Mouse (Mus musculus): ENCODE measurements around the gene Col16a1. TPM values are rescaled to one million over a fixed set of nuclear protein-coding genes. Genes with fewer than 3 reads are reported as not detected.

Col16a1 gene
- polyA plus RNA-seq, 1 experiment from 2014 or later = 8.7 TPM

DNA sequence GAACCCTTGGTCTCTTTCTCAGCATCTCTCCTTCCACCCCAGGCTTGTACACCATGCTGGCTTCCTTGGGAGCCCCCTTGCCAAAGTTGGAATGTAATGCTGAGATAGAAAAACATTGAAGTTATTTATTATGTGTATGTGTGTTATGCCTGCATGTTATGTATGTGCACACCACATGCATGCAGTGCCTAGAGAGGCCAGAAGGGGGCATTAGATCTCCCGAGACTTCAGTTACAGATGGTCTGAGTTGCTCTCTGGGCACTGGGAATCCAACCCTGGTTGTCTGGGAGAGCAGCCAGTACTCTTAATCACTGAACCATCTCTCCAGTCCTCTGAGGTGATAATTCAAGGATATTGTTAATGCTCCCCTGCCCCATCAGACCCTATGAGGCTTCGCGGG is 4.6 kb downstream of the Col16a1 start:
- DNase-seq (ENCODE audit: low spot score) = no peak
- Histone ChIP-seq H3K9me3 (no peaks in the 10 kb centered on the region), H3K27ac (no peak overlapping the region), H3K27me3 (ENCODE audit: insufficient read depth, poor library complexity, severe bottlenecking) (peaks cover 28% of the 10 kb centered on the region), H3K36me3 (no peaks in the 10 kb centered on the region), H3K4me3 (no peak overlapping the region), H3K4me1 (replicated peaks) (peaks cover 79% of the 10 kb centered on the region)
- WGBS = 95% methylated on average over 3 of the region's 3 CpGs

DNA sequence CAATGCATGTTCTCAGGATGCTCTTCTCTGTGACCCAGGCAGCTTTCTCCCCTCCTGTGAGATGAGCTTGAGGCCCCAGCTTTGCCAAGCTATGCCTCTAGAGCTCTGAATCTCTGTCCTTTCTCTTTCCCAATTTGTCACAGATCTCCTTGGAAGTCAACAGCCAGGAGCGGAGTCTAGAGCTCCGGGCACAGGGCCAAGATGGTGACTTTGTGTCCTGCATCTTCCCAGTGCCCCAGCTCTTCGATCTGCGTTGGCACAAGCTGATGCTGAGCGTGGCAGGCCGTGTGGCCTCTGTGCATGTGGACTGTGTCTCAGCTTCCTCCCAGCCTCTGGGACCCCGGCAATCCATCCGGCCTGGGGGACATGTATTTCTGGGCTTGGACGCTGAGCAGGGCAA is 5.5 kb downstream of the Col16a1 start:
- no peak for DNase-seq (ENCODE audit: low spot score)
- Histone ChIP-seq H3K4me1 (replicated peaks) (peaks cover 74% of the 10 kb centered on the region), H3K27ac (no peak overlapping the region), H3K9me3 (no peaks in the 10 kb centered on the region), H3K27me3 (ENCODE audit: insufficient read depth, poor library complexity, severe bottlenecking) (peaks cover 20% of the 10 kb centered on the region), H3K4me3 (no peak overlapping the region), H3K36me3 (no peaks in the 10 kb centered on the region)
- WGBS = 91% methylated on average over 9 of the region's 9 CpGs

DNA sequence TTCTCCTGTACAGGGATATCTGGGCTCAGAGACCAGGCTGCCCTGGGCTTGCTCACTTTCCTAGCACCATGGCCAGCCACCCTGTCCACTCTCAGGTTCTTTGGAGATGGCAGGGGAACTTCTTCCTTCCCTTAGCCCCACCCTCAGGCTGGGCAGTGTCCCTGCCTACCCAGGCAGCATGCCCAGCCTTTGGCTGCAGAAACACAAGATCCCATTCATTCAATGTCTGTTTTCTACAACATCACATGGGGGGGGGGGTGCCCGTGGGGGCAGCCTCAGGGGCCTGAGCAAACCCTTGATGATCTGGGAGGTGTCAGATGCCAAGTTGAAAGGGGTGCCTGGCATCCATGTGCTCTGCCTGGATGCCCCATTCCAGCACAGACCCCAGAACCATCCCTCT is 7.1 kb downstream of the Col16a1 start:
- H3K27me3 ChIP-seq (ENCODE audit: insufficient read depth, poor library complexity, severe bottlenecking) = peaks cover 5% of the 10 kb centered on the region; the same call in 1 of the 2 replicates
- no peak for DNase-seq (ENCODE audit: low spot score)
- H3K4me1 ChIP-seq (replicated peaks) = peaks cover 64% of the 10 kb centered on the region
- H3K9me3 ChIP-seq = no peaks in the 10 kb centered on the region
- H3K4me3 ChIP-seq = no peak overlapping the region
- WGBS = 48% methylated on average over 1 of the region's 1 CpGs
- no peak overlapping the region; the same call in 1 of the 2 replicates for H3K27ac ChIP-seq
- no peaks in the 10 kb centered on the region for H3K36me3 ChIP-seq

DNA sequence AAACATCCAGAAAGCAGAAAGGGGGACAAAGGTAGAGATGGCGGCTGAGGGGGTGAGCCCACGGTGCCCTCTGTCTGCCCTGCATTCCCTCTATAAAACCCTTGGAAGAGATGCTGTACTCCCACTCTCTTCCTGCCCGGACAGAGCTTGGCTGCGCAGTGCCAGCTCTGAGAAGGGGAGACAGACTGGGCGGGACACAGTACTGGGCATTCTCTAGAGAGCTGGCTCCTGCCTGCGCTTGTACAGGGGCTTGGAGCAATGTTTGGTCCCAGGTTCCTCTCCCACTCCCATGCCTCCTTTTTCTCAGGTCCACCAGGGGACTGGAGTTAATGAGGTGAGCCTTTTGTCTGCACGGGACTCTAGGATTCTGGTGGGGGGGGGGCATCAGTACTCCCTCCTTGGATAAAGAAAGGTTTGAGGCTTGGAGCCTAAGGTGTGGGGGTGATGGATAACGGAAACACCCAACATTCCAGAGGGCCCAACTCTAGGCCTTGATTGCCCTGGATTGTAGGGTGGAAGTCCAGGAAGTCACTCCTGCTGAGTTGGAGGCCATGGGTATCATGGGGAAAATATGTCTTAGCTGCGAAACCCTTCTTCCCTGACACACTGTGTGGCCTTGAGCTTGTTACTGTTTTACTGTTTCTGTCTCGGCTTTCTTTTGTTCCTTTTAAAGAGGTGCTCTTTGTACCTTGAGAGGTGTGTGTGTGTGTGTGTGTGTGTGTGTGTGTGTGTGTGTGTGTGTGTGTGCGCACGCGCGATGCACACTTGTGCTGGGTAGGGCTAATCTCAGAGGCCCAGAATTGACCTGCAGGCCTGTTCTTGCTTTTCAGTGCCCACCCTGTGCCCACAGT is 7.7 kb downstream of the Col16a1 start:
- no peaks in the 10 kb centered on the region for H3K36me3 ChIP-seq
- H3K9me3 ChIP-seq = no peaks in the 10 kb centered on the region
- H3K27ac ChIP-seq = peak overlapping the region; percentile 75
- WGBS = 85% methylated on average over 14 of the region's 14 CpGs
- peaks cover 64% of the 10 kb centered on the region for H3K4me1 ChIP-seq (replicated peaks)
- no peaks in the 10 kb centered on the region; the same call in 1 of the 2 replicates for H3K27me3 ChIP-seq (ENCODE audit: insufficient read depth, poor library complexity, severe bottlenecking)
- H3K4me3 ChIP-seq = no peak overlapping the region
- DNase-seq (ENCODE audit: low spot score) = no peak

DNA sequence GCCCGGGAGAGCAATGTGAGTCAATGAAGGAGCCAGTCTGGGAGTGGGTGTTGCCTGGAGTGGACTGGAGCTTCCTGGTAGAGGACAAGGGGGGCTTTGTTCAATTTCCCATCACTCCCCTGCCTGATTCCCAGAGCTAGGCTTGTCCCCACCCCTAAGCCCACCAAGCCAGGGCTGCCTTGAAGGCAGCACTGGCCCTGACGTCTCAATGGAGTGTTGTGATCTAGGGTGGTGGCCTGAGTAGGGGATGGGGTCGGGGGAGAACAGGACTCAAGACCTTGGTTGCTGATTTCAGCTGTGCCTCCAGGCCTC is 8.3 kb downstream of the Col16a1 start:
- Histone ChIP-seq H3K4me3 (no peak overlapping the region), H3K9me3 (no peaks in the 10 kb centered on the region), H3K4me1 (replicated peaks) (peaks cover 64% of the 10 kb centered on the region), H3K36me3 (no peaks in the 10 kb centered on the region), H3K27ac (peak overlapping the region; percentile 75), H3K27me3 (ENCODE audit: insufficient read depth, poor library complexity, severe bottlenecking) (no peaks in the 10 kb centered on the region; the same call in 1 of the 2 replicates)
- 53% methylated on average over 3 of the region's 3 CpGs for WGBS
- no peak for DNase-seq (ENCODE audit: low spot score)

DNA sequence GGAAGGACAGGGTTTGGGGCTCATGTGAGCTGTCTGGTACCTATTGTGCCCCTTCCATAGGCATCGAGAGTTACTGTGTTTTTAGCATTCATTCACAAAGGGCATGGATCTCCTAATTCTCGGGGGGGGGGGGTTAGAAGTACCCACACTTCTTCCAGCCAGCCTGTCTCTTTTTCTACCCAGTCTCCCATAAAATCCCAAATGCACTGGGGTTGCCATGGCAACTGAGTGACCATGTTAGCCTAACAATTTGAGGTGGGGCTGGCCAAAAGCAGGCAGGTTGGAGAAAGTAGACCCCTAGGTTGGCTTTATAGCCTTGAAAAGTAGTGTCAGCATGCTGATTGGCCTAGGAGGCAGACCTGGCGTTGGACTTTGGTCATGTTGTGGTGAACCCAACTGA is 8.8 kb downstream of the Col16a1 start:
- no peak for DNase-seq (ENCODE audit: low spot score)
- Histone ChIP-seq H3K27me3 (ENCODE audit: insufficient read depth, poor library complexity, severe bottlenecking) (no peaks in the 10 kb centered on the region; the same call in 1 of the 2 replicates), H3K4me1 (replicated peaks) (peaks cover 61% of the 10 kb centered on the region), H3K27ac (peak overlapping the region; percentile 75), H3K9me3 (no peaks in the 10 kb centered on the region), H3K36me3 (no peaks in the 10 kb centered on the region), H3K4me3 (no peak overlapping the region)
- 55% methylated on average over 3 of the region's 3 CpGs for WGBS

DNA sequence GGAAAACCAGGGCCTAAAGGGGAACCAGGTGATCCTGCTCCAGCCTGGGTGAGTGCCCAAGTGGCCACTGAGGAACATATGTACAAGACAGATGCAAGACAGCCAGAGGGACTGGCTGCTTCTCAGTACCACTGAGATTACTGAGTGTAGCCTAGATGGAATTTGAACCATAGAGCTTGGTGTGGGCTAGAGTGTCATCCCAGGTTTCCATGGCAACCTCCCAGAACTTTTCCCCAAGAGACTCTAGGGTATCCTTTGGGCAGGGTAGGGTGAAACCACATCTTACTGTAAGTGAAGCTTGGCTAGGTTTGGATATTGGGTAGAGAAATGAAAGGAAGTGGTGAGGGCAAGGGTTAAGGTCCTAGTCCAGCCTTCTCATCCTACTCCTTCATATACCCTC is 13.3 kb downstream of the Col16a1 start:
- Histone ChIP-seq H3K4me1 (replicated peaks) (peaks cover 35% of the 10 kb centered on the region), H3K9me3 (no peaks in the 10 kb centered on the region), H3K27ac (no peak overlapping the region), H3K4me3 (no peak overlapping the region), H3K27me3 (ENCODE audit: insufficient read depth, poor library complexity, severe bottlenecking) (peaks cover 2% of the 10 kb centered on the region; the same call in 1 of the 2 replicates), H3K36me3 (no peaks in the 10 kb centered on the region)
- DNase-seq (ENCODE audit: low spot score) = no peak

DNA sequence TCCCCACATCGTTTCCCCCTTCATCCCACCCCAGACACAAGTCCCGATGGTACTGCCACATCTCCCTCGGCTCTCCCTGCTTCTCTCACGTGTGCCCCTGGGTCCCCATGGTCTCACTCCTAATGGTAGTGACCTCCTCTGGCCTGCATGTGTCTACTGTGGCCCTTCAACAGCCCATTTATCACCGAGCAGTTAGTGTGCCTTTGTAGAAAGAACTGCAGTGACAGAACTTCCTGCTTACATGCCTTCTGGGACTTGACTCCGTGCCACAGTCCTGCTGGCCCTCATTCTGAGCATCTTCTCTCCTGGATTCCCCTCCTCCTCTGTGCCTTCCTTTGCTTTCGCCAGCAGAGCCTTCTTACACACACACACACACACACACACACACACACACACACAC is 15.6 kb downstream of the Col16a1 start:
- no peak overlapping the region for H3K4me3 ChIP-seq
- H3K27ac ChIP-seq = no peak overlapping the region
- no peaks in the 10 kb centered on the region for H3K9me3 ChIP-seq
- H3K27me3 ChIP-seq (ENCODE audit: insufficient read depth, poor library complexity, severe bottlenecking) = 0 out of 2 replicates have a peak, but pooled peaks cover 3% of the 10 kb centered on the region
- DNase-seq (ENCODE audit: low spot score) = no peak
- peaks cover 23% of the 10 kb centered on the region for H3K4me1 ChIP-seq (replicated peaks)
- H3K36me3 ChIP-seq = no peaks in the 10 kb centered on the region
- 71% methylated on average over 7 of the region's 7 CpGs for WGBS

DNA sequence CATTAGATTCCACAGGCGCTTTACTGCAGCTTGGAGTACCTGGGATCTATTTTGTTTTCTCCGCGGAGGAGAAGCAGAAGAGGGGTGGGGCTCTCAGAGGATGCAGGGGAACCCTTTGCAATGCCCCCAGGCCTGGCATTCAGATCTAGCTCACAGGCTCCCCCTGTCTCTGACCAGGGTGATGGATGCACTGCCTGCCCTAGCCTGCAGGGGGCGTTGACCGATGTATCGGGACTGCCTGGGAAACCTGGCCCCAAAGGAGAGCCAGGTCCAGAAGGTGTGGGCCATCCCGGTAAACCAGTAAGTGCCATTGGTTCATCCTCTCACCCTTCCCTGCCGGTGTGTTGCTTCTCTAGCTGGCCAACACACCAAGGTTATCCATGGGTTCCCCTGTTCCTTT is 19.2 kb downstream of the Col16a1 start:
- Histone ChIP-seq H3K27me3 (ENCODE audit: insufficient read depth, poor library complexity, severe bottlenecking) (0 out of 2 replicates have a peak, but pooled peaks cover 3% of the 10 kb centered on the region), H3K27ac (no peak overlapping the region), H3K4me1 (replicated peaks) (peaks cover 3% of the 10 kb centered on the region; the same call in 1 of the 2 replicates), H3K4me3 (no peak overlapping the region), H3K36me3 (no peaks in the 10 kb centered on the region), H3K9me3 (no peaks in the 10 kb centered on the region)
- WGBS = 6% methylated on average over 8 of the region's 8 CpGs
- peak; percentile 29 for DNase-seq (ENCODE audit: low spot score)

DNA sequence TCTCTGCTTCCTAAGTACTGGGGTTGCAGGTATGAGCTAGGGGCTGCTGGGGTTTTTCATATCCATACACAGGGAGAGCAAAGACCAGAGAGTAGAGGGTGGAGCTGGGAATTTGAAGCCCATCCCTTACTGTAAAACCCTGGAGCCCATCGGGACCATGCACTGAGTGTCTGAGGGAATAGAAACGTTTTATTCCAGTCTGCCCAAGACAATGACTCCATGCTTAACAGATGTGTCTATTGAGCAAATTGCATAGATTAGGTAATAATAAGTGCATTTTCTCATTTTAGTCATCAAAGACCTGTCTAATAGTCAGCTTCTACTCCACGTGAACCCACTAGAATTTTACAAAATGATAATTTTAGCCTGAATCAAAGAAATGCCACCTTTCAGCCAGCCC is 22.9 kb downstream of the Col16a1 start:
- H3K27ac ChIP-seq = no peak overlapping the region
- H3K4me1 ChIP-seq (replicated peaks) = 0 out of 2 replicates have a peak, but pooled peaks cover 4% of the 10 kb centered on the region
- no peak overlapping the region for H3K4me3 ChIP-seq
- no peaks in the 10 kb centered on the region for H3K9me3 ChIP-seq
- H3K27me3 ChIP-seq (ENCODE audit: insufficient read depth, poor library complexity, severe bottlenecking) = peaks cover 7% of the 10 kb centered on the region; the same call in 1 of the 2 replicates
- DNase-seq (ENCODE audit: low spot score) = no peak
- WGBS = 80% methylated on average over 3 of the region's 3 CpGs
- no peaks in the 10 kb centered on the region for H3K36me3 ChIP-seq

DNA sequence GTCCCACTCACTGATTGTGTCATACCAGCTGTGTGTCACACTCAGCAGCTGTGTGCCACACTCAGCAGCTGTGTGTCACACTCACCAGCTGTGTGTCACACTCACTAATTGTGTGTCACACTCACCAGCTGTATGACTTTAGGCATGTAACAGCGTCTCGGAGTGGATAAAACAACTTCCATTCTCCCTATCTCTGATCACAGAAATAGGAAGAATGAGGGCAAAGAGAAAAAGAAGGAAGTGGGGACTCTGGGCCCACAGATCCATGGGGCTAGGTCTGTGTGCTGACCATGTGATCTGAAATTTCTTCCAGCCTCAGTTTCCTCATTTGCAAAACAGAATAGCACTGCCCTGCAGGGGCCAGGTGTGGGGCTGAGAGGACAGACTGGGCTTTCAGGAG is 24.1 kb downstream of the Col16a1 start:
- no peak for DNase-seq (ENCODE audit: low spot score)
- H3K27ac ChIP-seq = no peak overlapping the region
- H3K4me3 ChIP-seq = no peak overlapping the region
- peaks cover 15% of the 10 kb centered on the region for H3K4me1 ChIP-seq (replicated peaks)
- H3K9me3 ChIP-seq = no peaks in the 10 kb centered on the region
- H3K27me3 ChIP-seq (ENCODE audit: insufficient read depth, poor library complexity, severe bottlenecking) = peaks cover 16% of the 10 kb centered on the region
- 90% methylated on average over 2 of the region's 2 CpGs for WGBS
- H3K36me3 ChIP-seq = no peaks in the 10 kb centered on the region

DNA sequence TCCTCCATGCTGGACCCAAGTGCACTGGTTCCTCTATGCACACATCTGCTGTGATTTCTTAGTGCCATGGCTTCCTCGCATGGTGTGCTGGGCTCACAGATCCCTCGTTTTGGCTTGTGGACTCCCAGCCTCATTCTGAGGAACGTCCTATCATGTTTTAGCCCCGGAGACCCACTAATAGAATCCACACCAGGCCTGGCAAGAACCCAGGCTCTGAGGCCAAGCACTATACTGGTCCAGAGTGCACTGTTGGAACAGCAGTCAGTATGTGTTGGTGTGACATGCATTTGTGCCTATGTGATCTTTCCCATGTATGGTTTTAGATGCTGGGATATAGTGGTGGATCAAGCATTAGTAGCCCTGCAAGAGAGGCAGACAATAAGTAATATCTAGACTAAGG is 25.7 kb downstream of the Col16a1 start:
- Histone ChIP-seq H3K4me1 (replicated peaks) (peaks cover 26% of the 10 kb centered on the region), H3K27ac (no peak overlapping the region), H3K27me3 (ENCODE audit: insufficient read depth, poor library complexity, severe bottlenecking) (peaks cover 32% of the 10 kb centered on the region), H3K4me3 (no peak overlapping the region), H3K9me3 (no peaks in the 10 kb centered on the region), H3K36me3 (no peaks in the 10 kb centered on the region)
- 78% methylated on average over 4 of the region's 4 CpGs for WGBS
- no peak for DNase-seq (ENCODE audit: low spot score)

DNA sequence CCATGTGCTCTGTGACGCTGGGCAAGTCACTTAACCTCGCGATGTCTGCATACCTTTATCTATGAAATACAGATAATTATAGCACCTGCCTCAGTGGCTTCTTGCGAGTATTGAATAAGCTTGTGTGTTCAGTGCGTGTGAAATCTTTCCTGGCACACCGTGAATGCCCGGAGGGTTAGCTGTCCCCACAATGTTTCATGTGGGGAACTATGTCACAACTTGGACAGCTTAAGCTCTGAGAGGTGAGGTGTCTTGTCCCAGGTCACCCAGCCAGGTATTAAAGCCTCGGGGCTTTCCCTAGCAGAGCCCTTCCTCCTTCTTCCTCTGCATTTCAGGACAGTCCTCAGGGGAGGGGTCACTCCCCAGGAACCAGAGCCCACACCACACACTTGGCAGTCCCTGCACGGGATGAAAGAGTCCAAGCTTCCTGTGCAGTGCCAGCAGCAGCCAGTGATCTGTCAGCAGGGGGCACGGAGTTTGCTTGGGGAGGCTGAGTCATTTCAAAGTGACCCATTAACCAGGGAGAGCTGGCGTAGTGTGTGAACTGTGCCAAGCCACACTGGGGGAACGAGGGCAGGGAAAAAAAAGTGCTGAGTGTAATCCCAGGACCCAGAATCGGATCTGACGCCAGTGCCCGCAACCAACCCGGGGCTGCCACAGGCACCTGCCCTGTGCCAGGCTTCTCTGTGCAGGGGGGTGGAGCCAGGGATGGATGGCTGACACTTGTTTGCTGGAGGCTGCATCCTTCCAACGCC is 27.3 kb downstream of the Col16a1 start:
- WGBS = 73% methylated on average over 17 of the region's 17 CpGs
- H3K27me3 ChIP-seq (ENCODE audit: insufficient read depth, poor library complexity, severe bottlenecking) = peaks cover 44% of the 10 kb centered on the region
- H3K36me3 ChIP-seq = no peaks in the 10 kb centered on the region
- no peak for DNase-seq (ENCODE audit: low spot score)
- no peaks in the 10 kb centered on the region for H3K9me3 ChIP-seq
- no peak overlapping the region for H3K27ac ChIP-seq
- peaks cover 39% of the 10 kb centered on the region for H3K4me1 ChIP-seq (replicated peaks)
- H3K4me3 ChIP-seq = no peak overlapping the region
